Comparison of ENCODE assay signal across 18 mouse cellular contexts in genomic region chr5:62683207-62683606, GRCm38 (mm10).
DNase-seq lines count a peak whose midpoint lies in the region; ATAC-seq lines count a peak whose summit lies in the region.
"Had no signal": no experiment of that assay in that cellular context is flagged by ENCODE, and none has a peak within 500 bp of the region (broad histone marks: within the 10 kb centered on the region; RNA-seq: fewer than 3 reads in every experiment).

No protein-coding gene starts in this region.

- no peaks in the 10 kb centered on the region for H3K4me1 ChIP-seq in forebrain, embryonic 13.5 days
- peaks cover 3% of the 10 kb centered on the region; the same call in 1 of the 2 replicates for H3K4me1 ChIP-seq in forebrain, embryonic 16.5 days (replicated peaks; ENCODE audit: control insufficient read depth, insufficient read depth, low read length)
- no peaks in the 10 kb centered on the region for H3K4me1 ChIP-seq in midbrain, embryonic 11.5 days (ENCODE audit: control insufficient read depth, insufficient read depth, low read length)
- no peaks in the 10 kb centered on the region for H3K4me1 ChIP-seq in midbrain, embryonic 10.5 days
- no peaks in the 10 kb centered on the region for H3K4me1 ChIP-seq in hindbrain, embryonic 16.5 days (ENCODE audit: control insufficient read depth, insufficient read depth, low read depth, low read length)
- no peaks in the 10 kb centered on the region for H3K4me1 ChIP-seq in neural tube, embryonic 14.5 days (ENCODE audit: control insufficient read depth, insufficient read depth, low read length)
- H3K4me1 ChIP-seq: heart, embryonic 10.5 days; limb, embryonic 15.5 days; liver, embryonic 15.5 days had no signal

- H3K27ac ChIP-seq in forebrain, embryonic 13.5 days, result no peak overlapping the region
- no peak overlapping the region for H3K27ac ChIP-seq in forebrain, embryonic 16.5 days (ENCODE audit: low read length)
- no peak overlapping the region for H3K27ac ChIP-seq in midbrain, embryonic 11.5 days (ENCODE audit: low read depth, low read length)
- H3K27ac ChIP-seq in midbrain, embryonic 10.5 days (replicated peaks), result no peak overlapping the region
- no peak overlapping the region for H3K27ac ChIP-seq in hindbrain, embryonic 16.5 days (ENCODE audit: low read depth, low read length)
- H3K27ac ChIP-seq in neural tube, embryonic 14.5 days (ENCODE audit: low read depth, low read length), result no peak overlapping the region
- H3K27ac ChIP-seq: heart, embryonic 10.5 days; kidney, postnatal 0 days; limb, embryonic 15.5 days; liver, embryonic 15.5 days; stomach, postnatal 0 days had no signal

- intact Hi-C loops in heart, postnatal 10 days (cut with DNase I), result no loop called here

- no peak overlapping the region for H3K9ac ChIP-seq in forebrain, embryonic 13.5 days
- no peak overlapping the region for H3K9ac ChIP-seq in forebrain, embryonic 16.5 days (replicated peaks; ENCODE audit: low read depth, low read length)
- no peak overlapping the region for H3K9ac ChIP-seq in midbrain, embryonic 11.5 days (ENCODE audit: low read length)
- H3K9ac ChIP-seq in hindbrain, embryonic 16.5 days (ENCODE audit: low read depth, low read length), result no peak overlapping the region
- H3K9ac ChIP-seq in neural tube, embryonic 14.5 days (replicated peaks; ENCODE audit: low read depth, low read length), result no peak overlapping the region
- H3K9ac ChIP-seq: limb, embryonic 15.5 days; liver, embryonic 15.5 days had no signal

- H3K4me2 ChIP-seq in forebrain, embryonic 13.5 days, result no peak overlapping the region
- no peak overlapping the region for H3K4me2 ChIP-seq in forebrain, embryonic 16.5 days (ENCODE audit: low read length)
- no peak overlapping the region for H3K4me2 ChIP-seq in midbrain, embryonic 11.5 days
- no peak overlapping the region for H3K4me2 ChIP-seq in hindbrain, embryonic 16.5 days (ENCODE audit: low read length)
- H3K4me2 ChIP-seq in neural tube, embryonic 14.5 days (ENCODE audit: low read depth, low read length), result no peak overlapping the region
- H3K4me2 ChIP-seq: limb, embryonic 15.5 days; liver, embryonic 15.5 days had no signal

- H3K36me3 ChIP-seq in forebrain, embryonic 13.5 days (ENCODE audit: poor library complexity, severe bottlenecking), result no peaks in the 10 kb centered on the region
- H3K36me3 ChIP-seq in forebrain, embryonic 16.5 days (ENCODE audit: control insufficient read depth, insufficient read depth), result no peaks in the 10 kb centered on the region
- H3K36me3 ChIP-seq in midbrain, embryonic 11.5 days (ENCODE audit: control insufficient read depth, insufficient read depth, low read length), result no peaks in the 10 kb centered on the region
- no peaks in the 10 kb centered on the region for H3K36me3 ChIP-seq in midbrain, embryonic 10.5 days
- no peaks in the 10 kb centered on the region for H3K36me3 ChIP-seq in hindbrain, embryonic 16.5 days (ENCODE audit: control insufficient read depth, insufficient read depth, low read length)
- no peaks in the 10 kb centered on the region for H3K36me3 ChIP-seq in neural tube, embryonic 14.5 days (ENCODE audit: control insufficient read depth, insufficient read depth, low read length)
- H3K36me3 ChIP-seq: heart, embryonic 10.5 days; limb, embryonic 15.5 days; liver, embryonic 15.5 days had no signal

- peak; percentile 63 for ATAC-seq in forebrain, embryonic 13.5 days
- ATAC-seq in forebrain, embryonic 16.5 days, result no peak; the same call in 1 of the 2 replicates
- ATAC-seq in midbrain, embryonic 11.5 days (ENCODE audit: low FRiP score), result peak; percentile 50; the same call in 1 of the 2 replicates
- peak; percentile 65; the same call in 1 of the 2 replicates for ATAC-seq in hindbrain, embryonic 16.5 days
- peak; percentile 79 for ATAC-seq in neural tube, embryonic 14.5 days (ENCODE audit: low read depth)

- H3K4me3 ChIP-seq in forebrain, embryonic 13.5 days, result no peak overlapping the region
- no peak overlapping the region for H3K4me3 ChIP-seq in forebrain, embryonic 16.5 days (replicated peaks; ENCODE audit: low read length)
- no peak overlapping the region for H3K4me3 ChIP-seq in midbrain, embryonic 11.5 days (ENCODE audit: low read depth, low read length)
- H3K4me3 ChIP-seq in midbrain, embryonic 10.5 days, result no peak overlapping the region
- no peak overlapping the region for H3K4me3 ChIP-seq in hindbrain, embryonic 16.5 days (ENCODE audit: low read length)
- H3K4me3 ChIP-seq in neural tube, embryonic 14.5 days (ENCODE audit: low read depth, low read length), result no peak overlapping the region
- H3K4me3 ChIP-seq: heart, embryonic 10.5 days; limb, embryonic 15.5 days; liver, embryonic 15.5 days had no signal

- H3K9me3 ChIP-seq in forebrain, embryonic 13.5 days (replicated peaks), result no peaks in the 10 kb centered on the region
- no peaks in the 10 kb centered on the region for H3K9me3 ChIP-seq in forebrain, embryonic 16.5 days (ENCODE audit: control insufficient read depth, low read length)
- no peaks in the 10 kb centered on the region for H3K9me3 ChIP-seq in midbrain, embryonic 11.5 days (ENCODE audit: control insufficient read depth, low read length)
- no peaks in the 10 kb centered on the region for H3K9me3 ChIP-seq in midbrain, embryonic 10.5 days (replicated peaks)
- no peaks in the 10 kb centered on the region for H3K9me3 ChIP-seq in hindbrain, embryonic 16.5 days (ENCODE audit: control insufficient read depth, low read length)
- H3K9me3 ChIP-seq in neural tube, embryonic 14.5 days (ENCODE audit: control insufficient read depth, low read length), result no peaks in the 10 kb centered on the region
- H3K9me3 ChIP-seq: heart, embryonic 10.5 days; limb, embryonic 15.5 days; liver, embryonic 15.5 days had no signal

- H3K27me3 ChIP-seq in forebrain, embryonic 13.5 days, result no peaks in the 10 kb centered on the region
- no peaks in the 10 kb centered on the region for H3K27me3 ChIP-seq in forebrain, embryonic 16.5 days (replicated peaks; ENCODE audit: control insufficient read depth, insufficient read depth, low read length)
- H3K27me3 ChIP-seq in midbrain, embryonic 11.5 days (ENCODE audit: control insufficient read depth, insufficient read depth, low read length), result no peaks in the 10 kb centered on the region
- H3K27me3 ChIP-seq in midbrain, embryonic 10.5 days (ENCODE audit: low read depth, poor library complexity, severe bottlenecking), result no peaks in the 10 kb centered on the region
- H3K27me3 ChIP-seq in hindbrain, embryonic 16.5 days (replicated peaks; ENCODE audit: control insufficient read depth, insufficient read depth, low read length), result no peaks in the 10 kb centered on the region
- H3K27me3 ChIP-seq in neural tube, embryonic 14.5 days (ENCODE audit: control insufficient read depth, insufficient read depth, low read length), result no peaks in the 10 kb centered on the region
- H3K27me3 ChIP-seq: CH12.LX; limb, embryonic 15.5 days; liver, embryonic 15.5 days had no signal

- WGBS in forebrain, embryonic 13.5 days, result 26% methylated on average over 3 of the region's 3 CpGs
- WGBS in forebrain, embryonic 16.5 days, result 14% methylated on average over 3 of the region's 3 CpGs
- WGBS in midbrain, embryonic 11.5 days, result 78% methylated on average over 3 of the region's 3 CpGs
- 84% methylated on average over 3 of the region's 3 CpGs for WGBS in midbrain, embryonic 10.5 days
- 43% methylated on average over 3 of the region's 3 CpGs for WGBS in hindbrain, embryonic 16.5 days
- 36% methylated on average over 3 of the region's 3 CpGs for WGBS in neural tube, embryonic 14.5 days

- DNase-seq in midbrain, embryonic 11.5 days (ENCODE audit: low spot score, missing footprints), result no peak
- no peak for DNase-seq in midbrain, embryonic 10.5 days (ENCODE audit: low spot score)
- no peak for DNase-seq in cerebellum, adult 9-10 months
- no peak for DNase-seq in heart, postnatal 10 days
- DNase-seq: cerebellum, adult 8-10 months; kidney, adult 18-20 months; layer of hippocampus, postnatal 36 days; lung, postnatal 10 days had no signal
